Mouse (Mus musculus) adrenal gland, adult 2 months (tissue): ENCODE measurements around the gene Ddah2. TPM values are rescaled to one million over a fixed set of nuclear protein-coding genes. Genes with fewer than 3 reads are reported as not detected.

ENCODE experiments used
- DNase-seq: peaks from one replicate; pipeline ENCODE4 v3.0.0; 2021
- polyA plus RNA-seq: library from polyadenylated mRNA; depleted of rRNA; stranded (reverse); fragments of >200 nt; gene quantifications from 2 replicates; pipeline ENCODE4 v1.2.3, GENCODE M21; 2012
- total RNA-seq, 2 experiments: library from RNA; stranded (reverse); gene quantifications; 2 replicates each; pipeline ENCODE4 v1.2.3; 2021

The Ddah2 gene
- total and polyA plus RNA-seq, 3 experiments, result 7.2 to 26.6 (median 25.9) TPM

DNA sequence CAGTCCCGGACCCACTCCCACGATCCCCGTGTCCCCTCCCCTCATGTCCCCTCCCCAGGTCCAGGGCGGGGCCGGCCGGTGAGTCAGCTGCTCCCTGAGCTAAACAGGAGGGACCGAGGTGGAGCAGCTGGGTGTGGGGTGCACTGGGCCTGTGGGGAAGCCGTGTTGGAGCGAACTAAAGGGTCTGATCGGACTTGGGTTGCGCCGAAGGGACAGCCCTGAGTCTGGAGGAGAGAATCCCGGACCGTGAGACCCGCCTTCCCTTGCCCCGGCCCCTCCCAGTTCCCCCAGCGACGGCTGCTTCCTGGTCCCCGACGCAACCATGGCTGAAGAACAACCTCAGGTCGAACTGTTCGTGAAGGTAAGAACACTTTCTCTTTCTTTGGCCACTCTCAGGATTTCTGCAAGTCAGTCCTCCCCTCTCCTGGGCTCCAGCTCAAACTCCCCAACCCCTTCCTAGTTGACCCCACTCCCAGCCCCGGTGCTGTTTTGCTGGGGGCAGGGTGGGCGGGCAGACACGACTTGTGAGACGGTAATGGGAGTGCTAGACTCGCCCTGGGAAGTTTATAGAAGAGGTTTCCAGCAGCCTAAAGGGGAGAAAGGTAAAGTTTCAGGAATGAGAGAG lies 8.6 kb upstream of the Ddah2 start:
- DNase-seq, result peak; percentile 86

DNA sequence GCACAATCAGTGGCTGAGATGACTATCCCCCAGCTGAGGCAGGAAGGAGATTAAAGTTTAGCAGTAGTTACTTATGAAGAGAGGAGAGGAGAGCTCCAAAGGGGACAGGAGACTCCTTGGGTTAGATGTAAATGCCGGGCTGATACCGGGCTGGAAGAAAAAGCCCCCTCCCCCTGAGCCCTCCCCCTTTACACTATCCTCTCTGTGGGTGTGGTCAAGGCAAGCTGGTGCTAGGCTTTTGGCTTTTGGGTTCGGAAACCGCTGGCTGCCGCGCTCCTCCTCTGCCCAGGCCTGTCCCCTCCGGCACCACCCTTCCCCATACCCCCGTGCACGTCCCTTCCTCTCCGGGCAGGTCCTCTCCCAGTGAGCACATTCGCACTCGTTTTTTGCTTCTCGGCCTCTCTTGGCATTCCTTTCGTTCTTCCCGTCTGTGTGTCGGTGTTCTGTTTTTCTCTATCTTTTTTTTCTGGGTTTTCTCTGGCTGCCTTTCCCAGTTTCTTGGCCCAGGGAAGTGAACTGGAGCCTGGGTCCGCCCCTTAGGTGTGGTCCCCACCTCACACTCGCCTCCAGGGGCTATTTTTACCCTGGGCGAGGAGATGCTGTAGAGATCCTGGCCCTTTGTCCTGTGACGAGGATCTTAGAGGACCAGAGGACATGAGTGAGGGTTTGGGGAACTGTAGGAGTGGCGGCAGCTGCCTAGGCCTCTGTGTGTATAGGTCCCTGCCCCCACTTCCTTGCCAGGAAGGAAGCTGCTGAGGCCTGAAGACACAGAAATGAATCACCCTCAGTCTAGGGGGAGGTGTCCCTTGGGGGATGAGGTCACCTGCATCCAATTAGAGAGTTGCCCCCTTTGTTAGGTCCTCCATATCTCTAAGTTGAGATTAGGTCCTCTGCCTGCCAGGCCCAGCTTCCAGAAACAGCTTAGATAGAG lies 7.4 kb upstream of the Ddah2 start:
- DNase-seq, result peak; percentile 86

DNA sequence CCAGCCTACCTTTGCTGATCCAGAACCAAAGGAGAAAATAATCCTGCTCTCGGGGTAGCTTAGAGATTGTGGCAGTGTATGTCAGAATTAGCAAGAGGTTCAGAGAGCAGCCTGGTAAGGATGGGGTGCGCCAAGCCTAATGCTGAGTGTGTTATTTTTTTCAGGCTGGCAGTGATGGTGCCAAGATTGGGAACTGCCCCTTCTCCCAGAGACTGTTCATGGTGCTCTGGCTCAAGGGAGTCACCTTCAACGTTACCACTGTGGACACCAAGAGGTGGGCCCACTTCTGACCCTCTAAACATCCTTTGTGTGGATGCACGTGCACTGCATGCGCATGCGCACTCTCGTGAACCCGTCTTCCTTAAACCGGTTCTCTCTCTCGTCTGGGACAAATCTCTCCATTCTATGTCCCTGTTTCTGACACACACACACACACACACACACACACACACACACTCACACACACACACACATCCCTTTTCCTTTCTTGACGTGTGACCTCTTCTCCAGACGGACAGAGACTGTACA lies 6.5 kb upstream of the Ddah2 start:
- DNase-seq, result no peak

DNA sequence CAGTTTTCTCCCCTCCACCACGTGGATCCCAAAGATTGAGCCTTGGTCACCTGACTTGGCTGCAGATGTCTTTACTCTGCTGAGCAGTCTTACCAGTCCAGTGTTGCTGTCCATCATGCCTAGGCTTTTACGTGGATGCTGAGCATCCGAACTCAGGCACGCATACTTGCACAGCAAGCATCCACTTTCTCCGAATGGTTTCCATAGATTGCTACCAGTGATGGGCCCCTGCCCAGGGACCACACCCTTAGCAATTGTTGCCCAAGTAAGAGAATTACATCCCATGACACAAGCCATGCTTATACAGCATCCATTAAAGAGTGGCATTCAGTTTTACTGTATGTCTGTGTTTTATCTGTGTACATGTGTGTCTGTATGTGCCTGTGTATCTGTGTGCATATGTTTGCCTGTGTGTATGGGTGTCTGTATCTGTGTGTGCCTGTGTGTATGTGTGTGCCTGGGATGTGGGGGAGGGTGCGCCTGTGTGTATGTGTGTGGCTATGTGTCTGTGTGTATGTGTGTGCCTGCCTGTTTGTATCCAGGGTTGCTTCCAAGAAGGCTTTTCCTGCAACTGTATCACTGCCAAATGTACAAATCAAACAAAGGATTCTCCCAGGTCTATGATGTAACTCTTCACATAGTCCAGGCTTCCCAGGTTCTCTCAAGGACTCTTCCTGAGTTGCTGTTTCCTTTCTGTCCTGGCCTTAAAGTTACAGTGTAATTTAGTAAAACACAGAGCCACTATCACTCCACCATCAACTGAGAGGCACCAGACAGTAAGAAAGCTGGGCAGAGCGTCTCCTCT lies 2.9 kb upstream of the Ddah2 start:
- no peak for DNase-seq

DNA sequence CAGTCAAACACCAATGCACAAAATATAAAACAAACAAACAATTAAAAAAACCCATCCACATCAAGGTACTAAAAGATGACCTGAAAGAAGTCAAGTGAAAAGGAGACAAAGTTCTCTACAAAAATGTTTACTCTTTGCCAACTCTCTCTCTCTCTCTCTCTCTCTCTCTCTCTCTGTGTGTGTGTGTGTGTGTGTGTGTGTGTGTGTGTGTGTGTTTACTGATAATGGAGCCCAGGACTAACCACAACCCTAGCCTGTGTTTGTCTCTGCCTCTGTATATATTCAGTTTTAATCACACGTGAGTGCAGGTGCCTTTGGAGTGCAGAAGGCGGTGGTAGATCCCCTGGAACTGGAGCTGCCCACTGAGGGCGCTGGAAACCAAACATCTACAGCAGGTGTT lies 1.7 kb upstream of the Ddah2 start:
- DNase-seq, result no peak

DNA sequence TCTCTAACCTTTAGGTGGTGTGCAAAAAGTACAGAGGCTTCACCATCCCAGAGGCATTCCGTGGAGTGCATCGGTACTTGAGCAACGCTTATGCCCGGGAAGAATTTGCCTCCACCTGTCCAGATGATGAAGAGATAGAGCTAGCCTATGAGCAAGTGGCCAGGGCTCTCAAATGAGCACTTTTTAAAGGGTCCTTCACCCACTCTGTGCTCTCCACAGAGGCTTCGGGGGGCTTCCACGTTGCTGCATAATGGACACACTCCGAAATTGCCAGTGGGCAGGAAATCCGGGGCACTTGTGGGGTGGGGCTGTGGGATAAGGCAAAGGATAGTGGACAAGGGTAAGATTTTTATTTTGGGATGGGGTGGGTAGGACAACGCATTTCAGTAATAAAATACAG lies 519 bp upstream of the Ddah2 start:
- DNase-seq, result no peak

DNA sequence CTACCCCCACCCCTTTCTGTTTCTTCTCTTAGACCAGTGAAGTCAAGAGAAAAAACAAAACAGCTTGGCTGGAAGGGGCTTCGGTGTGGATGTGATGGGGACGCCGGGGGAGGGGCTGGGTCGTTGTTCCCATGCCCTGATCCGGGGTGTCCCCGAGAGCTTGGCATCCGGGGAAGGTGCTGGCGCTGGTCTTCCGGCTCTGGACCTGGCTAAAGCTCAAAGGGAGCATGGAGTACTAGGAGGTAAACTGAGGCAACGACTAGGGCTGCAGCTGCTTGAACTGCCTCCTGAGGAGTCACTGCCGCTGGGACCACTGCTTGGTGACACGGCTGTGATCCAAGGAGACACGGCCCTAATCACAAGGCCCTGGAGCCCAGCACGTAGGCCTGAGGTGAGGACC lies 1.2 kb downstream of the Ddah2 start:
- DNase-seq, result no peak

DNA sequence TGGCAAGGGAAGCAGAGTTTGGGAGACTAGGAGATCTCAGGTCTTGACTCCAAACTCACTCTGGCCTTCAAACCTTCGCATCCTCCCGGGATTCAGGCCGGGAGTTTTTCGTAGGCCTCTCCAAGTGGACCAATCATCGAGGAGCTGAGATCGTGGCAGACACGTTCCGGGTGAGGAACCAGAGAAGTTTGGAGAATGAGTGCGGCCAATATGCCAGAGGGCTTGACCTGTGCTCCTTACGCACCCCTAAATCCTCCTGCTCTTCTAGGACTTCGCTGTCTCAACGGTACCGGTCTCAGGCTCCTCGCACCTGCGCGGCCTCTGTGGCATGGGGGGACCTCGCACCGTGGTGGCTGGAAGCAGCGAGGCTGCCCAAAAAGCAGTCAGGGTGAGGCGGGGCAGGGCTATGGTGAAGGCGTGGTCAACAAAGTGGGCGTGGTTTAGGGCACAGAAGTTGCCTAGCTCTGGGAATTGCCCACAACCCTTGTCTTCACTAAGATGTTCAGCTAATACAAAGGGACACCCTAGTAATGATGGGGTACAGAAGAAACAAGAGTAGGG lies 2.0 kb downstream of the Ddah2 start:
- DNase-seq, result no peak

DNA sequence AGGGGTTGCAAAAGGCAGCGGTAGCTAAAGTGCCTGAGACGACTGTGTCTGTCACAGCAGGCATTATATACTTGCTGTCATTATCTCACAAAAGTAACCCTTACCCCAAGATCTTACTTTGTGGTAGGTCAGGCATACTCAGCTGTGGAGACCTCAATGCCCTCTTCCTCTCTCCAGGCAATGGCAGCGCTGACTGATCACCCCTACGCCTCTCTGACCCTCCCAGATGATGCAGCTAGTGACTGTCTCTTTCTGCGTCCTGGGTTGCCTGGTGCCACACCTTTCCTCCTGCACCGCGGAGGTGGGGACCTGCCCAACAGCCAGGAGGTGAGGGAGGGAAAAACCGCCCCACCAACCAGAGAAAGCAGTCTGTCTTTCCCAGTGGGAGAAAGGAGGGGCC lies 2.5 kb downstream of the Ddah2 start:
- DNase-seq, result no peak

DNA sequence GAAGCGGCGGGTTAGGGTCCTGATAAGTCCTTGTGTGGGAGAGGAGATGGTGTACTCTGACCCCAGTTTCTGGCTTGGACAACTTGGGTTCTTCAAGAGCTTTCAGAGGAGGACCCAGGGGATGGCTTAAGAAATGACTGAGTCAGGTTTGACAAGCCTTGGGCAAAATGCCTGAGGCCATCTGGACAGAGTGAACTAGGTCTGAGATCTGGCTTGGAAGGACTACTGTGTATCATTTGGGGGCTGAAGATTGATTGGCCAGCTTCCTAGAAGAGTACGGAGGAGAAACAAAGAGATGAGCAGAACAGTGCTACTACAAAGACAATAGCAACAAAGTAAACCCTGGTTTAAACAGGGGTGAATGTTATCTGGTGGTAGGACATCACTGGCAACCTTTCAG lies 4.6 kb downstream of the Ddah2 start:
- no peak for DNase-seq

DNA sequence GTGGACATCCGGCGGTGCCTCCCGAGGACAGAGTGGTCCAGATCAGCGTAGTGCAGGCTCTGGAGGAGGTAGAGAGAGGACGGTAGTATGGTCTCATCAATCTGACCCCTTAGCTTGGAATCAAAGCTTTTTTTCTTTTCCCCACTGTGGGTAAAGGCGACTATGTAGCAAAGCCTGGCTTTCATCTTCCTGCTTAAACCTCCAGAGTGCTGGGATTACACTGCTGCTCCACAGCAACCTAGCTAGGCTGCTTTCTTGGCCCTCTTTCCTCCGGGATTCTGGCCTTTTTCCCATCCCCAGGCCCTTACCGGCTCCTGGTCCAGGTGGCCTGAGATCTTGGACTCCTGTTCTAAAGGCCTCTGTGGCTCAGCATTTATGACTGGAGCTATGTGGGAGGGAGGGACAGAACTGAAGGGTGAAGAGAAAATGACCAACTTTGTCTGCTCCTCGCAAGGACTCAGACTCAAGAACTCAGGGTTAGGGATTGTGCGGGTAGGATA lies 5.6 kb downstream of the Ddah2 start:
- DNase-seq, result no peak

DNA sequence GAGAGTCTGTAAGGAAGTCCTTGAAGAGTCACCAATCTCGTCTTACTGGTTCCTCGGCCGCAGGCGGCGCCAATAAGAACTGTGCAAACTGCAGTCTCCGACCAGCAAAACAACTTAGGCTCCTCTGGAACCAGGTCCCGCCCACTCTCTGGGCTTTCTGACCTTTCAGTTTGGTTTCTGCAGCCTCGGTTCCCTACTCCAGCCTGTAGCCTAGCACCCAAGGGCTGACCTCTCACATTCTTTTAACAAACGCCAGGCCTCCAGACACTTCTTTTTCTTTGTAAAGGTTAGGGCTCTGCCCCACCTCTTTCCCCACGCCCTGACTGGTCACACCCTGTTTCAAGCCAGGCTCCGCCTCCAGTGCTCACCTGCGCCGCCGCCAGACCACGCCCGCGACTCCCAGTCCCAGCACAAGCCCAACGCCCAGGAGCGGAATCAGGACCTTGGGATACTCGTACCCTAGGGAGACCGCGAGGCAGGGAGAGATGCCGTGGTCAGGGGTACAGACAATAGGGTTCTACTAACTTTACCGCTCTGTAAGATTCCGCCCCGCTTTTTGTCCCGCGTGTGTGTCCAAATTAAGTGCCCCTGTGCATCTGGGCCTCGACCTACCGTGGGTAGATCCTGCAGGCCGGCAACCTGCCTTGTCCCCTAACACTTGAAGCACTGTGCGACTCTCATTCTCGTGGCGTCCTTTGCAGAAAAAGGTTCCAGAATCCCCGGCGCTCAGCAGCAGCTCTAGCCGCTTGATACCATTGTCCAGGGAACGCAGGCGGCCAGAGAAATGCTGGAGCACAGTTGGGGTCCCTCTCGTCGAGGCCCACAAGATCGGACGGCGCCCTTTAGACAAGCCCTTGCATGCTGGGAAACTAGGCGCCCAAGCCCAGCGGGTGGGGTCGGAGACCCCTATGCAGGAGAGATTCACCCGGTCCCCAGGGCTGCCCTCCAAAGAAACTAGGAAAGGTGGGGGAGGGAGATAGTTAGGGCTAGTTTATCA lies 6.4 kb downstream of the Ddah2 start, which contains the start of gene Ly6g6c:
Gene Ly6g6c (plus strand): TSS at position 438 of the 997 bp plus-strand sequence.
- no peak for DNase-seq

DNA sequence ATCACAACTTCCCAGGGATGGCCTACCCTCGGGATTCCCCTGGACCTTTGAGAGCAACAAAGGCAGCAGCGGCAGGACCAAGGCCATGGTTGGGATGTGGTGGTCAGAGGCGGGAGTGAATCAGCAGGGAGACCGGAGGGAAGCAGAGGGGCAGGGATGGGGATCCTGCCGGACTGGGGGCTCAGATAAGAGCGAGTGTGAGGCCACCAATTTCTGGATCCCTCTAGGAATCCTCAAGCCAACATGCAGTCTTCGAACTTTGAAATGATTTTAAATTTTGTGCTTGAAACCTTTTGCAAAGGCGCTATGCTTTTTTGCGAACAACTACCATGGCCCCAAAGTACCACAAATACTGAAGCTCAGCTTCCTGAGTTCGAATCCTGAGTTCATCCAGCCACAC lies 7.2 kb downstream of the Ddah2 start, which contains the start of gene Mpig6b:
Gene Mpig6b (minus strand): TSS at position 101 of the 400 bp plus-strand sequence.
- DNase-seq, result no peak

DNA sequence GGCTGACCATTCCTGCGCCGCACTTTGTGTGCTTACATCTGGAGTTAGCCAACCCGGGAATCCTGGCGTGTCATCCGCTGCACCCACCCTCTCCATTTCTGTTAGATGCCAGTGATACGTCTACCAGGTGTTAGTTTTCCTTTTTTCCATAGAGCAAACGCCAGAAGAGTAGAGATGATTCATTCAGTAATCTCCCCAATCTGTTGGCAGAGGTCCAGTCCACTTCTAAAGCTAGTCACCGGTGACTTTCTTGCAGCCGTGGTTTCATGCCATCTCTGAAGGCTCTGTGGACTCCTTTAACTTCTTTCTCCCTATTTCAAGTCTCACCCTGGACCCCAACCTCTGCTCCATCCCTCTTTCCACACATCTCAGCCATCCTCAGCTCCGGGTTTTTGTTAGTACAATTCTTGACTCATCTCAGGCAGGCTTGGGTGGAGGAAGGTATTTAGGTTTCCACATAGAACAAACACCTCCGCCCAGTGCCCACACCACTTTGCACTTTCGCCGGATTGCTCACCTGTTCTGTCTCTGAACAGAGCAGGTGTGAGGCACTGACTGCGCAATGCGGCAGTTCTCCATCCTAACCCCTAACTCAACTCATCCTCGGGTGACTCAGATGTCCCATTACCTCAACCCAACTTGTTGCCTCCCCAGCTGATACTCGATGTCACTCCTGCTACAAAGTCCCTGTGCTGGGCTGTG lies 9.5 kb downstream of the Ddah2 start:
- DNase-seq, result no peak

DNA sequence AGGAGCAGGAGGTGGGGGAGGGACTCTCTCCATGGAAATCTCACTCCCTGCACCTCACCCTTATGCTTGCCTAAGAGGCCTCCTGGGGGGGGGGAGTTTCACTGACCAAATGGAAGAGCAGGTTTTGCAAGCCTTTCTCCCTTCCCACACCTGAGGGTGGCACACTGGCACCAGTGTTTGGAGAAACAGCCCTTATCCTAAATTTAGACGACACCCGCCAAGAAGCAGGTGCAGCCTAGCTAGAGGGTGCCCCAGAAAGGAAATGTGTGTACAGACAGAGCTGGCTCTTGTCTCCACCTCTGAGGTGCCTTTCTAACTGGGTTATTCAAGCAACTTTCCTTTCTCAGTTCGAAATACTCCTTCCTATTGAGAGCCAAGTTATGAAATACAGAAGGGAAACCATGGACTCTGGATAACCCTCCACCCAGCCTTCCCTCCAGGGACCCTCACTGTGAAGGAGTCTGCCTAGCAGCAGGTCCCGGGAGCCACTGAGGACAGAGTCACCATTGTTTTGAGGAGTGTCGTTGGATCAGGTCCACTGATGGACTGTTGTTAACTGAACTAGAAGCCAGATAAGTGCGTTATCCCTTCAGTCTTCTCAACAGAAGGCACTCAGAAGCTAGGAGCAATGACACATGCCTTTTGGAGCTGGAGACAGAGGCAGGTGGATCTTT lies 11.9 kb downstream of the Ddah2 start:
- no peak for DNase-seq

DNA sequence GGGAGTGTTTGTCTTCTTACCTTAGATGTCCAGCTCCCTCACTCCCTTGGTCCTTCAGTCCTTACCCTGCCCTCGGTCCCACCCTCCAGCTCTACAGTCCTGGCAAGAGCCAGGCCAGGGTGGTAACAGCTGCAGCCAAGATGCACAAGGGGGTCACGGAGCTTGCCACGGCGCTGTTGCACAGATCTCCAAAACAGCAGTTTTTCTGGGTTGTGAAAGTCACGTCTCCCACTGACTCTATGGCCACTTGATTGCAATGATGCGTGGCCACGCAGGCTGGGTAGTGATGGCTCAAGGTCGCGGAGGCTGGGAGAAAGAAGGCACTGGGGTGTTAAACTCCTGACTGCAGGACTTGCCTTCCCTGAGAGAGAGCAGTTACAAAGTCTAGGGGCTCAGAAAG lies 12.6 kb downstream of the Ddah2 start:
- no peak for DNase-seq

DNA sequence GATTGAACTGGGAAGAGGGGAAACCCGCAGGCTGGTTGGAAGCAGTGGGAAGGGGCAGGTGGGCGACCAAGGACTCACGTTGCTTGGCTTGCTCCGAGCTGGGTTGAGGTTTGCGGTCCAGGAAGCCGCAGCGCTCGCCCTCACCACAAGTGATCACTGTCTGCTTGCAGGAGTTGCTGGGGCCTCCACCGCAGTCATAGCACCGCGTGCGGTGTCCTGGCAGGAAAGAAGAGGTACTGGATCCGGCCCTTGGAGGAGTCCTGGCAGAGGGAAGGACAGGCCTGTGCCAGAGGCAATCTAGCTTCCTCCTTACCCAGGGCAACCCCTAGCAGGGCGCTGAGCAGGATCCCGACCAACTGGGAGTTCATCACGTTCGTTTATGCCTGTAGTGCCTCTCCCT lies 15.3 kb downstream of the Ddah2 start:
- no peak for DNase-seq

DNA sequence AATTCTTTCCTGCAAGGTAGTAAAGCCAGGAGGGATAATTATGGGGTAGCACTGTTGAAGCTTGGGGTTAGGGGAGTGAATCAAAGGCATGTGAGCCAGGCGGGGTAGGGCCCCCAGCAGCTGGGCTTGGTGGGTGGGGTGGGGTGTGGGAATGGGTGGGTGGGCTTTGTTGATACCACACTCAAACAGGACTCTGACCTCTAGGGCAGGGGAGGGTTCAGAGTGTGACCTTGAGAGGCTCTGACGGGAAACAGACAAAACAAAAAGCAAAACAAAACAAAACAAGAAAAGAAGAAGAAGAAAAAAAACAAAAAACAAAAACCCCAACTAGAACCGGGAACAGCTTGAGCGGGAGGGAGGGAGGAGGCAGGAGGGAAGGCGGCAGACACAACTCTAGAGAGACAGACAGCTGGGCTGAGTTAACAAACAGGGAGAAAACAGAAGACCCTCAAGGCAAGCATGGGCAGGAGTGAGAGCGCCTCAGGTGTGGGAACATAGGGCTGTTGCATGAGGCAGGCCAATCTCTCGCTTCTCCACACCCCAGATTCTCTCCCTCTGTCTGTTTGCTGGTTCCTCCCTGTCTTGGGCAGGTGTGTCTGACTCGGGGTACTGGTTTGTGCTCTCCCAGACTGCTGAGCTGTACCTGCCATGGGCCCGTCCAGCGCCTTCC lies 17.8 kb downstream of the Ddah2 start, which contains the start of gene Ly6g6e:
Gene Ly6g6e (plus strand): TSS at position 396 of the 670 bp plus-strand sequence.
- DNase-seq, result no peak

DNA sequence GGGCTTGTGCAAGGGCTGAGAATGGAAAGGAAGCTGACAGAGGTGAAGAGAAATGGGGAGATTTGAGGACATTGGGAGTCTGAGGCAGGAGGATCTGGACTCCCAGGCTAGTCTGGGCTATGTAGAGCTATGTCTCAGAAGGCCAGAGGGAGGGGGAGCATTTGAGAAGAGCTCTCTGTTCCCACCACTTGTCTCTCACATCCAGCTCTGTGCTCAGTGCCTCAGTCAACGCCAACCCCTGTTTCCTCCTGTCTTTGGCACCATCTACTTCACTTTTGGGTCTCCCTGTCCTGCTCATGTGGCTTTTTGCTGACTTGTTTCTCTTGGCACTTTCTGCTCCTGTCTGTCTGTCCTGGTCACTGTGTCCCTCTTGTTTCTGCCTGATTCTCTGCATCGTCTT lies 18.4 kb downstream of the Ddah2 start:
- DNase-seq, result no peak
